In the genomic region with DNA sequence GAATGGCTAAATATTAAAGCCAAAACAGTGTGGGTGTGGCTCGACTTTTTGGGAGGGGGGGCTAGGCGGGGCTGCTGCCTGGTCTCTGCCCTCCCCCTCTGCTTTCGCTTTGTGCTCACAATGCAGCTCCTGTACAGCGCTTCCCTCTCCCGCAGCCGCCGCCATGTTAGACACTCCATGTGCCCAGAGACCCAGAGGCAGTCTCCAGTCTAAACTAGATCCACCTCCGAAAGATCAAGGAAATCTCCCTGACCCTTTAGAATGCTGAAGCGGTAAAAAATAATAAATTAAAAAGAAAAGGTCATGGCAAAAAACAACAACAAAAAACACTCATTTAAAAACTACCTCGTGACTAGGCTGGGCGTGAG, we compare ENCODE assay signal across 8 mouse cellular contexts. TPM values are rescaled to one million over a fixed set of nuclear protein-coding genes. Genes with fewer than 3 reads are reported as not detected.
DNase-seq lines count a peak whose midpoint lies in the region; ATAC-seq and TF ChIP-seq lines count a peak whose summit lies in the region.

No protein-coding gene starts in this region.

- POLR2A ChIA-PET in Patski (lab: Charles Lee): no interaction called here

- in situ Hi-C loops in Patski (cut with MboI; ENCODE audit: low pct_unique_long_range_greater_than_20kb): no loop called here

- WGBS in hindbrain, embryonic 13.5 days: 0% methylated on average over 11 of the region's 11 CpGs

- CTCF ChIA-PET in Patski (lab: Charles Lee): no interaction called here

- no peaks in the 10 kb centered on the region for H3K9me3 ChIP-seq in hindbrain, embryonic 13.5 days

- peak overlapping the region; percentile 99 for H3K9ac ChIP-seq in hindbrain, embryonic 13.5 days

- H3K27ac ChIP-seq in hindbrain, embryonic 13.5 days: peak overlapping the region; percentile 100

- peak; percentile 41 for ATAC-seq in Patski
- ATAC-seq in hindbrain, embryonic 13.5 days (ENCODE audit: low FRiP score): peak; percentile 69

- peak overlapping the region; percentile 96 for H3K4me3 ChIP-seq in hindbrain, embryonic 13.5 days

- TF ChIP-seq CTCF in Patski (IDR thresholded peaks at IDR 0.05): no peak

- H3K4me1 ChIP-seq in hindbrain, embryonic 13.5 days (replicated peaks): peaks cover 35% of the 10 kb centered on the region

- H3K36me3 ChIP-seq in hindbrain, embryonic 13.5 days: peaks cover 20% of the 10 kb centered on the region

- DNase-seq in Patski (ENCODE audit: low read depth, low spot score): no peak
- peak; percentile 51 to 73 for DNase-seq in cerebellum, postnatal 25 days
- peak; percentile 12 to 36 for DNase-seq in frontal cortex, postnatal 25 days (ENCODE audit: low spot score in 2 of 2)
- DNase-seq in layer of hippocampus, postnatal 25 days (ENCODE audit: extremely low spot score in 1 of 2, low spot score in 1 of 2): peak; percentile 30 to 47
- peak; percentile 86 for DNase-seq in lung, postnatal 25 days (ENCODE audit: low spot score)
- peak; percentile 81 for DNase-seq in retina, embryonic 14.5 days (ENCODE audit: low spot score)
- peak; percentile 74 to 82 for DNase-seq in thymus, postnatal 36 days

- H3K4me2 ChIP-seq in hindbrain, embryonic 13.5 days: peak overlapping the region; percentile 64

- no peaks in the 10 kb centered on the region for H3K27me3 ChIP-seq in Patski
- H3K27me3 ChIP-seq in hindbrain, embryonic 13.5 days: no peaks in the 10 kb centered on the region

RNA-seq across cellular contexts. Expression of gene Caprin1, which starts 1.6 kb away (rescaled TPM):
- polyA plus RNA-seq in Patski (2021): 269 TPM
- 408 and 431 TPM in 2 replicates for polyA plus RNA-seq in hindbrain, embryonic 13.5 days (2015; fragmentation: Nextera tagmentation; extraction: Ambion mirVana)
- 100 to 1,000 TPM; 340 to 369 TPM for total RNA-seq in layer of hippocampus, postnatal 25 days (2021)

RNA-seq across cellular contexts. Expression of gene Nat10, which starts 34.8 kb away (rescaled TPM):
- 28.3 TPM for polyA plus RNA-seq in Patski (2021)
- 18.5 and 19.8 TPM in 2 replicates for polyA plus RNA-seq in hindbrain, embryonic 13.5 days (2015; fragmentation: Nextera tagmentation; extraction: Ambion mirVana)
- total RNA-seq in layer of hippocampus, postnatal 25 days (2021): 10 to 100 TPM; 29.0 to 34.7 TPM
